Mouse (Mus musculus): ENCODE measurements around the gene P2rx6.
"Not testable (repeated sequence)": the region's sequence is repeated elsewhere in the genome, so short reads cannot be mapped to it uniquely, and the experiment has no call there.

Gene P2rx6

GRCm38 (mm10) chr16:17561751-17562208, at the start of gene P2rx6:
TSS of gene P2rx6 (plus strand) at chr16:17561885.
- DNase-seq (ENCODE audit: low read depth, low spot score) = no peak

DNA sequence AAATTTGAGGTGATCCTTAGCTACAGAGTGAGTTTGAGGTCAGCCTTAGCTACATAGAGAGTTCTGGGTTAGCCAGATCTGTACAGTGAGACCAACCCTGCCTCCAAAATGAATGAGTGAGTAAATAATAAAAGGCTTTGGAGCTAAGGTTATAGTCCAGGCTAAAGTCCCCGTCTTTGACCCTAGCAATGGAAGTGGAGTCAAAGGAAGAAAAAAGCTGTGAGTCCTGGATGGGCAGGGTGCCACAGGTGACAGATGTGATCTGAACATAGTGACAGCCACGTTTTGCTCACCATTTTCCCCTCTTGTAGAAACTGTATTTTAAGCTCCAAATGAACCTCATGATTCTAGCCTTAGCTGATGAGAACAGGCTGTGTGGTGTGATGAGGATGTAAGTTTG, 42.8 kb upstream of the P2rx6 start:
- no peak for DNase-seq (ENCODE audit: low read depth, low spot score)

GRCm38 (mm10) chr16:17524156-17524555, 37.5 kb upstream of the P2rx6 start:
- DNase-seq (ENCODE audit: low read depth, low spot score) = no peak

DNA sequence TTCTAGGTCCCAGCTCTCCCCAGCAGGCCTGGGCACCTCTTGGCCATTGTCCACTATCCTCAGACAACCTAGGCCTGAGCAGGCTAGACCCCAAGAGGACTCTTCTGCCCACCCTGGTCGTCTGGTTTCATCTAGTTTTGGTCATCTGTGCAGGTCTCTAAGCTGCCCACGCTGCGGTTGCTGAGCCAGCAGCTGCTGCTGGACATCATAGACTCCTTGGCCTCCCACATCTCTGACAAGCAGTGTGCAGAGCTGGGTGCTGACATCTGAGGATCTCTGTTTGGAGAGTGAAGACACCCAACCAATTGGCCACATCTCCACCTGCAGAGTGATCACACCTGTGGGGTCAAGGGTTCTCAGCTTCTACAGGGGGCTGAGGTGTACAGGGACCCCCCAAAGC, 36.2 kb upstream of the P2rx6 start:
- DNase-seq (ENCODE audit: low read depth, low spot score) = no peak

GRCm38 (mm10) chr16:17526223-17526622, 35.5 kb upstream of the P2rx6 start:
- no peak for DNase-seq (ENCODE audit: low read depth, low spot score)

DNA sequence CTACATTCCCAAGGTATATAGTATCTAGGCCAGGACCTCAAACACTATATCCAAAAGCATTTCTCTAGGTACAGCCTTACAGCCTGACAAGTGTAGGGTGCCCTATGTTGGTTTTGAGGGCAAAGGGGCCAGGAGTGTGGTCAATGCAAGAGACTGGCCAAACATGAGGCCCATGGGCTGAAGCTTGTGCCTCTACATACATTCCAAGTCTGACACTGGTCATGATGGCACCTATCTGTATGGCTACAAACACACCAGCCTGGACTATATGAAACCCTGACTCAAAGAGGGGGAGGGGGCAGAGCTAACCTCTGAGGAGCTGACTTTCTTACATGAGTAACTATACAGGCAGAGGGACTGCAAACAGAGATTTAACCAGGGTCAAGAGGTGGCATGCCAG, 34.1 kb upstream of the P2rx6 start:
- no peak for DNase-seq (ENCODE audit: low read depth, low spot score)

GRCm38 (mm10) chr16:17528276-17528675, 33.4 kb upstream of the P2rx6 start:
- DNase-seq (ENCODE audit: low read depth, low spot score) = no peak

DNA sequence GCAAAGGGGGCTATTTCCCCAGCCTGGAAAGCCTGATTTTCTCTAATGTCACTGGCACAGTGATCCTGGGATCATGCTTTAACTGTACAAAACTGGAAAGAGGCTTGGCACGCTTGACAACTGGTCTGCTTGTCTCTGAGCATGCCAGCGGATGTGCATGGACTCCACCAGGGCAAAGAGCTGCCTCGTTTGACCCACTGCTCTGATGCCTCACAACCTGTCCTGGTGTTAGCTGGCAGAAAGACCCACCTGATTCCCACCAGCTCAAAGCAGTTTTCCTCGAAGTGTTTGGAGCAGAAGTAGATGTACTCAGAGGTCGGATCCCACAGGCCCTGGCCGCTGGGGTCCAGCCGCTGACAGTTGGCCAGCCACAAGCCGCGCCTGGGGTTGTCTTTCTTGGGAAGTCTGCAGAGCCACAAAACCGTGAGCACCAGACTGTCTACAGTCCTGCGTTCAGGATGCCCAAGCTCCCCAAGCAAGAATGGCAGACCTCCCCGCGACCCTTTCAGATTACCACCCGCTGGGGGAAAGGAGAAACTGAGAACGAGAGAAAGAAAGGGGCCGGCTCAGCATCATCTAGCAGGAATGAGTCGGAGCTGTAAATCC, 31.6 kb upstream of the P2rx6 start:
- DNase-seq (ENCODE audit: low read depth, low spot score) = no peak

DNA sequence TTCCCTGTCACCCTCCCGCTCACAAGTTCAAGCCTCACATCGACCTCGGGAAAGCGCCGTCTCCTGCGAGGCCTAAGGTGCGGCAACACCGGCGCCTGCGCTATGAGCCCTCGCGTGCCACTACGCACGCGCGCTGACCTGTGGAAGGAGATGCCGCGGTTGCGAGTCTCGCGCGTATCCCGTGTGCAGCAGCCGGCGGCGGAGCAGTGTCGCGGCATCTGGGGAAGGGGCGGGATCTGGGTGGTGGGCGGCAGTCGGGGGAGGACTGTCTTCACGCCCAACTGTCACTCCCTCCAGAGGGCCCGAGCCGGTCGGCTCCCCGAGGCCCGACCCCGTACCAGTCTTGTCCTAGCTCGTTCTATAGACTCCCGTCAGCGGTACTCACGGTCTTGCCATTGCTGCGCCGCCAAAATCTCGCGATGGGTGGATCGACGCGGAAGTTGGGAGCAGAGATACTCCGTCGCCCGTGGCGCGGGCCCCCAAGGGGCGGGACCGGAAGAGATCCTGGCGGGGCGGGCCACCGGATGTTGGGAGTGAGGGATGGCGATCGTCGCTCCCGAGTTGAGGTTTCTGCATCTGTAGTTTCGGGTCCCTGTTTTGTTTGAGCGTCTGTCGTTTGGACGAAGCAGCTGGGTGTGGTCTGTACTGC, 30.9 kb upstream of the P2rx6 start, which contains the start of gene Thap7:
Gene Thap7 (minus strand): TSS at position 497 of the 649 bp plus-strand sequence.
- peak; percentile 89 for DNase-seq (ENCODE audit: low read depth, low spot score)

DNA sequence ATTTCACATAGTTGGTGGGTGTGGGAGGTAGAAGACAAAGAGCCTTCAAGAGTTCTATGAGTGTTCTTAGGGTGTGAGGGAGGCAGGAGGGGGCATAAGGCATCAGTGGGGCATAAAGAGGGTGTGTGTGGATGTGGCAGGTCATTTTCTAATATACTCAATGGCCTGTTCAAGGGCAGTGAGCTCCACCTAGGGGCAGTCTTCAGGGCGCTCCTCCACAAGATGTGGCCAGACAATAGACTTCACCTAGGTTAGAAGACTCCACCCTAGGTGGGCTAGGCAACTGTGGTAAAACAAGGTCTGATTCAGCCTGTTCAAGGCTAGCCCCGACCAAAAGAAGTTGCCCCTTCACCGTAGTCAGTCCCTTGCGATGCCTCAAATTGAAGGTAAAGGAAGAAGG, 29.4 kb upstream of the P2rx6 start:
- no peak for DNase-seq (ENCODE audit: low read depth, low spot score)

DNA sequence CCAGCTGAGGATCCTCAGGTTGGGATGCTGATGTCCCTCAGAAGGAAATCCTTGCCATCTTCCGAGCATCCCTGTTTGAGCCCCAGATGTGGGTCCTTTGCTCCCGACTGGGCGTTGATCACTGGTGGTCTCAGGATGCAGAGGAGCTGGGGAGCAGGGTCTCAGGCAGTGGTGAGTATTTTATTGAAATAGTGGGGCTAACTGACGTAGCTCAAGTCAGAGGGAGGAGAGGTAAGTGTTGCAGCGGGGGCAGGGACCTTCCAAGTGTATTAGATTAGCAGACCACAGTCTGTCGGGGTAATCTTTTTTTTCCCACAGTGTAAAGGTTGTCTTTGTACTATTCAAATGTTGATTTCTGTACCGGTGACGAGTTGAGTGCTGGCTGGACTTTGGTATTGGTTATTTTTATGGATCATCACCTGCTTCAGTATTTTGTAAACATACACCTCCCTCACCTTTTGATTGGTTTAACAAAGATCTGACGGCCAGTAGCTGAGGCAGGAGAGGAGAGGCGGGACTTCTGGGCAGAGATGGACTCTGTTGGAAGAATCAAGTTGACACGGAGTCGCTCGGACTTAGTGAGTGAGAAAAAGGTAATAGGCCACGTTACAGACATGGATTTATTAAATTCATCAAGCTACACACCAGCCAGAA, 28.9 kb upstream of the P2rx6 start:
- DNase-seq (ENCODE audit: low read depth, low spot score) = no peak

- no peak for DNase-seq (ENCODE audit: low read depth, low spot score)
These were observed 25.1 kb upstream of the P2rx6 start for GRCm38 (mm10) chr16:17536584-17536983.

DNA sequence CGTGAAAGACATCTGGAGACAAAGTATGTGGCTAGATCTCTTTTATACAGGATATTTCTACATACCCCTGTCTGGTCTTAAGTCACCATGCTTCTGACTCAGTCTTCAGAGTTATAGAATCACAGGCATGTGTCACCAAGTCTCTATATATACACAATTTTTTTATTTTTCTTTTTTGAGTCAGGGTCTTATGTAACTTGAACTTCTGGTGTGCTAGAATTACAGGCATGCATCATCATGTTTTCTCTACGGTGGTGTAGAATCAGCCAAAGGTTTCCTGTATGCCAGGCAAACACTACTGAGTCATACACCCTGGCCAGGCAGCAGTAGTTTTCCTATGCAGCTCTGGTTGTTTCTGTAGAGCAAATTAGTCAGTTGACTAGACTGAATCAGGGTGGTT, 19.1 kb upstream of the P2rx6 start:
- DNase-seq (ENCODE audit: low read depth, low spot score) = no peak

DNA sequence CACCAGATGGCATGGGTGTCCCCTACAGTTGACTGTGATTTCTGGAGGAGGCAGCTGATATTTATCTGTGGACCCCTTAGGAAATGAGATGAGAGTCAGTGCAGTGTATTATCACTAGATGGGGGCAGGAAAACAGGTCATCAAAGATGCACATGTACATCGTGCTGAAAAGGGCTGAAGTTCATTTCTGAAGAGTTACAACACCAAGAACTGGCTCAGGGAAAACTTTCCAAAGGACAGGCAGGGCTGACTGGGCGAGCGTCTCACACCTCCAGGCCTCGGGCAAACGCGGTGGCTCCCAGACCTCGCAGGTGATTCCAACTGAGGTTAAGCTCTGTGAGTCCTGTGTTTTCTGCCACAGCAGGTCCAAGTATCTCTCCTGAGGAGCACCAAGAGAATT, 8.8 kb upstream of the P2rx6 start:
- DNase-seq (ENCODE audit: low read depth, low spot score) = no peak

- DNase-seq (ENCODE audit: low read depth, low spot score) = no peak
These were observed 7.6 kb upstream of the P2rx6 start for GRCm38 (mm10) chr16:17553910-17554685.

DNA sequence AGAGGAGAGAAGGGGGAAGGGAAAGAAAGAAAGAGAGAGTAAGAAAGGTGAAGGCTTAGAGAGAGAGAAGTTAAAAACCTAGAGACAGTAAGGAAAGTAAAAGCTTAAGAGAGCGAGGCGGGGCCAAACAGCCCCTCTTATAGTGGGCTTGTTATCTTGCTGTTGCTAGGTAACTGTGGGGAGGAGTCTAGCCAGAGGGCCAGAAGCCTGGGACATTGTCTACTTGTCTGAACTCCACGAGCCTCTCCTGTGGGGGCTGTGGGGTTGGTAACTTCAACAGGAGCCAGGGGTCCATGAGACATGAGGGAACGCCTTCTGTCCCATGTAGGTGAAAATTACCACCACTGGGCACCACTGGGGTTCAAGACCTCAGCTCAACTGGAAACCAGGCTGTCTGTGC, 7.0 kb upstream of the P2rx6 start:
- not testable (repeated sequence) for DNase-seq (ENCODE audit: low read depth, low spot score)

DNA sequence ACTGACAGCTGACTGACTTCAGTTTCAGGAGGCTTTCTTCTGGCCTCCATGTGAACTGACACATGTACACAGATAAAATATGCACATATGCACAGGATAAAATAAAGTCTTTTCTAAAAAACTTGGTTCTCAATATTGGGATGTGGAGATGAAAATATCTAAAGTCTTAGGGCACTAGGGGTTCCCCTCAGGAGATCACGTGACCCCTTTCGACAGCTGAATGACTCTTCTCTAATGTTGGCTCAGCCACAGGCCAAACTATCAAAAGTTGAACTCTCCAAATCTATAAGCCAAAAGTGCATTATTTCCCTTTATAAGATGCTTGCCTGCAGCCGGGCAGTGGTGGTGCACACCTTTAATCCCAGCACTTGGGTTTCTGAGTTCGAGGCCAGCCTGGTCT, 5.5 kb upstream of the P2rx6 start:
- DNase-seq (ENCODE audit: low read depth, low spot score) = no peak

GRCm38 (mm10) chr16:17556907-17557306, 4.8 kb upstream of the P2rx6 start:
- DNase-seq (ENCODE audit: low read depth, low spot score) = no peak

DNA sequence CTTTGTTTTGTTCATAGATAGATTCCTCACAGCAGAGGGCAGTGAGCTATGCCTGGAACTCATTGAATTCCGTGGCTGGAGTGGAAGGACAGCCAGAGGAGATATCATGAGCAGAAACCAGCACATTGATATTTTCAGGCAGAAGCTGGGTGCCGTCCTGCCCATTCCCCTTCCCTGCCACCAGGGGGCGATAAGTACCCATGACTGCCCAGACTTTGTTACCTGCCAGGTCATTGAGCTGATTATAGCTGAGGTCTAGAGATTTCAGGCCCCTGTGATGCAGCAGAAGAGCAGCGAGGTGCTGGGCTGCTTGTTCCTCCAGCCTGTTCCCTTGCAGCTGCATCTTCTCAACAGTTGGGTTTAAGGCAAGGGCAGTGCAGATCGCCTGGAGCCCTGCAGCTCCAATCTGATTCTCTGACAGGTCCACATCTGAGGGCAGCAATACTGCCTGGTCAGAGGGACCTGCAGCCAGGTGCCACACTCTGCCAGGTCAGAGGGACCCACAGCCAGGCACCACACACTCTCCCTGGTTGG, 3.7 kb upstream of the P2rx6 start:
- DNase-seq (ENCODE audit: low read depth, low spot score) = peak; percentile 67

DNA sequence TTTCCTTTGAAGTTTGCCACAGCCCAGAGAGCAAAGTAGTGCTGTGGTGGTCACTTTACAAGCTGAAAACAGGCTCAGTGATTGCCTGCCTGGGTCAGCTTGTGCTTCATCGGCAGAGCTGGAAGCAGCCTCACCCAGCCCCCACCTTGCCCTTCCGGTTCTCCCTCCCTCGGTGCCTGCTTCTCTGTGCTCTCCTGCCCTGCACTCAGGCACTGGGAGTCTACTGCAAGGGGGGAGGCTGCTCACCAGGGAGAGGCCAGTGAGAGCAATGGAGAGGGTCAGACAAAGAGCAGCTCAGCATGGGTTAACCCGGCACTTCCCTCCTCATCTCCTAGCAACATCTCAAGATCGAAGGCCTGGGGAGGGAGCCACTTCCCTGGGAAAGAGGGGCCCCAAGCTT, 2.9 kb upstream of the P2rx6 start:
- no peak for DNase-seq (ENCODE audit: low read depth, low spot score)

- no peak for DNase-seq (ENCODE audit: low read depth, low spot score)
These were observed 2.2 kb upstream of the P2rx6 start for GRCm38 (mm10) chr16:17559396-17560027.

Measured in retina, adult 2 months (tissue).